Mouse (Mus musculus): Measurements from ENCODE around the gene H2-M10.2. TPM values are rescaled to one million over a fixed set of nuclear protein-coding genes. Genes with fewer than 3 reads are reported as not detected.

Gene H2-M10.2
- polyA plus RNA-seq (2017; shearing (Covaris generic)) = not detected

GRCm38 (mm10) chr17:36286390-36286789, at the start of gene H2-M10.2:
TSS of gene H2-M10.2 (minus strand) at chr17:36286490.

GRCm38 (mm10) chr17:36326055-36326454, 39.8 kb upstream of the H2-M10.2 start, which contains the start of gene H2-M10.1:
TSS of gene H2-M10.1 (minus strand) at chr17:36326155.

GRCm38 (mm10) chr17:36271586-36272256, 14.6 kb downstream of the H2-M10.2 start, which contains the start of gene Trim39:
TSS of gene Trim39 (minus strand) at chr17:36272247.

GRCm38 (mm10) chr17:36257969-36258368, 28.3 kb downstream of the H2-M10.2 start, which contains the start of gene Rpp21:
TSS of gene Rpp21 (minus strand) at chr17:36258069.

Other genes with a start within 250 kb of the H2-M10.2 start
- 225 TPM for gene H2-T22, start 243.7 kb downstream of the H2-M10.2 start, polyA plus RNA-seq (2017; shearing (Covaris generic))
- 0.13 TPM for gene Gm6034, start 243.5 kb downstream of the H2-M10.2 start, polyA plus RNA-seq (2017; shearing (Covaris generic))
- gene Gm11127, start 228.1 kb downstream of the H2-M10.2 start, polyA plus RNA-seq (2017; shearing (Covaris generic)) = not detected
- 0.91 TPM for gene Gm19684, start 164.8 kb downstream of the H2-M10.2 start, polyA plus RNA-seq (2017; shearing (Covaris generic))
- 0.26 TPM for gene Gm7030, start 157.1 kb downstream of the H2-M10.2 start, polyA plus RNA-seq (2017; shearing (Covaris generic))
- gene Gm8909, start 118.0 kb downstream of the H2-M10.2 start, polyA plus RNA-seq (2017; shearing (Covaris generic)) = 7.7 TPM
- 0.59 TPM for gene H2-T3, start 96.2 kb downstream of the H2-M10.2 start, polyA plus RNA-seq (2017; shearing (Covaris generic))
- 168 TPM for gene Rpp21, start 28.4 kb downstream of the H2-M10.2 start, polyA plus RNA-seq (2017; shearing (Covaris generic))
- 24.5 TPM for gene Trim39, start 14.2 kb downstream of the H2-M10.2 start, polyA plus RNA-seq (2017; shearing (Covaris generic))
- gene H2-M10.1, start 39.7 kb upstream of the H2-M10.2 start, polyA plus RNA-seq (2017; shearing (Covaris generic)) = not detected
- gene H2-M10.3, start 81.9 kb upstream of the H2-M10.2 start, polyA plus RNA-seq (2017; shearing (Covaris generic)) = not detected
- not detected for gene H2-M10.4, start 175.8 kb upstream of the H2-M10.2 start, polyA plus RNA-seq (2017; shearing (Covaris generic))